Mouse (Mus musculus) Muller cell, postnatal 12 days (primary cell): Measurements from ENCODE around the gene Olfr1412.
A peak's percentile ranks its signal among the peaks of the same experiment; 100 is the strongest.

Experiments used
- DNase-seq: peaks from one replicate; pipeline ENCODE4 v3.0.0-alpha.2; 2015; ENCODE audit errors: inconsistent ontology term

Gene Olfr1412

GRCm38 (mm10) chr1:92585479-92585878 is at the start of gene Olfr1412:
Olfr1412 (plus strand) TSS chr1:92585779.
- DNase-seq = no peak

GRCm38 (mm10) chr1:92536972-92537371 is 48.6 kb upstream of the Olfr1412 start:
- DNase-seq = no peak

GRCm38 (mm10) chr1:92539071-92539470 is 46.5 kb upstream of the Olfr1412 start:
- no peak for DNase-seq

GRCm38 (mm10) chr1:92545929-92546328 is 39.6 kb upstream of the Olfr1412 start:
- peak; percentile 73 for DNase-seq

- DNase-seq = no peak
Measured at GRCm38 (mm10) chr1:92571022-92571421, 14.6 kb upstream of the Olfr1412 start, which contains the start of gene Olfr1413. Olfr1413 (plus strand) TSS chr1:92571322.

- no peak for DNase-seq
Measured at GRCm38 (mm10) chr1:92594111-92594510, 8.5 kb downstream of the Olfr1412 start, which contains the start of gene Olfr1411. Olfr1411 (plus strand) TSS chr1:92594411.

- DNase-seq = no peak
Measured at GRCm38 (mm10) chr1:92596019-92596418, 10.4 kb downstream of the Olfr1412 start.

GRCm38 (mm10) chr1:92605482-92605881 is 19.9 kb downstream of the Olfr1412 start, which contains the start of gene Olfr1410:
Olfr1410 (plus strand) TSS chr1:92605782.
- no peak for DNase-seq

- no peak for DNase-seq
Measured at GRCm38 (mm10) chr1:92607711-92608110, 22.1 kb downstream of the Olfr1412 start.

- no peak for DNase-seq
Measured at GRCm38 (mm10) chr1:92611008-92611407, 25.4 kb downstream of the Olfr1412 start.

- no peak for DNase-seq
Measured at GRCm38 (mm10) chr1:92613175-92613574, 27.6 kb downstream of the Olfr1412 start.

GRCm38 (mm10) chr1:92614516-92614915 is 28.9 kb downstream of the Olfr1412 start:
- DNase-seq = peak; percentile 36

- peak; percentile 69 for DNase-seq
Measured at GRCm38 (mm10) chr1:92616046-92616445, 30.5 kb downstream of the Olfr1412 start.

GRCm38 (mm10) chr1:92617488-92617887 is 31.9 kb downstream of the Olfr1412 start, which contains the start of gene Olfr12:
Olfr12 (plus strand) TSS chr1:92617788.
- DNase-seq = no peak

GRCm38 (mm10) chr1:92618360-92618759 is 32.8 kb downstream of the Olfr1412 start:
- no peak for DNase-seq

GRCm38 (mm10) chr1:92628227-92628626 is 42.6 kb downstream of the Olfr1412 start:
- peak; percentile 29 for DNase-seq

GRCm38 (mm10) chr1:92632196-92632595 is 46.6 kb downstream of the Olfr1412 start:
- no peak for DNase-seq

- DNase-seq = no peak
Measured at GRCm38 (mm10) chr1:92632948-92633347, 47.4 kb downstream of the Olfr1412 start.

GRCm38 (mm10) chr1:92633726-92634125 is 48.1 kb downstream of the Olfr1412 start:
- DNase-seq = no peak

- no peak for DNase-seq
Measured at GRCm38 (mm10) chr1:92634569-92634968, 49.0 kb downstream of the Olfr1412 start.

- DNase-seq = peak; percentile 89
Measured at GRCm38 (mm10) chr1:92634976-92635599, 49.5 kb downstream of the Olfr1412 start.

- DNase-seq = no peak
Measured at GRCm38 (mm10) chr1:92636015-92636414, 50.4 kb downstream of the Olfr1412 start.

- no peak for DNase-seq
Measured at GRCm38 (mm10) chr1:92636676-92637075, 51.1 kb downstream of the Olfr1412 start.
